ENCODE assay signal across 13 mouse cellular contexts in the genomic region with DNA sequence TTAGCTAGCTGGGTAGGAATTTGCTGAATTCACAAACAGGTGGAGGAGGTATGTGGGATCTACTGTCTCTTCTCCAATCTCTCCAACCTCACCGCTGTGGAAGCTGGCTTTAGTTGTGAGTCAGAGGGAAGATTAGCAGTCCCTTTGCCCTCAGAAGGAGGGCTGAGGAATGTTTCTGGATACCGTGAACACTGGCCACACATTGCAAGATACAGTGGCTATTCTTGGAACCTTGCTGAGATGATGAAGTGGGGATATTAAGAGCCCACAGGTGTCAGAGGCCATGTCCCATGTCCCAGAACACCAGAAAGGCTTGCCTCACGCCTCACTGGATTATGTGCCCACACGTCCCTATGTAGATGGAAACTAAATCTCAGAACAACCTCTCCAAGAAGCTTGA. TPM values are rescaled to one million over a fixed set of nuclear protein-coding genes. Genes with fewer than 3 reads are reported as not detected.
"Had no signal": no experiment of that assay in that cellular context is flagged by ENCODE, and none has a peak within 500 bp of the region (broad histone marks: within the 10 kb centered on the region; RNA-seq: fewer than 3 reads in every experiment).

No protein-coding gene starts in this region.

- DNase-seq: kidney, postnatal 14 days; left cerebral cortex, postnatal 4 days; lung, adult 18-20 months; thymus, adult 18-20 months; thymus, postnatal 14 days had no signal

- H3K36me3 ChIP-seq: limb, embryonic 13.5 days; midbrain, embryonic 13.5 days; neural tube, embryonic 12.5 days had no signal

- H3K4me3 ChIP-seq: limb, embryonic 13.5 days; midbrain, embryonic 13.5 days; neural tube, embryonic 12.5 days had no signal

- H3K4me1 ChIP-seq: limb, embryonic 13.5 days; midbrain, embryonic 13.5 days; neural tube, embryonic 12.5 days had no signal

- H3K27me3 ChIP-seq: neural tube, embryonic 12.5 days had no signal

- ATAC-seq: midbrain, embryonic 13.5 days had no signal

- H3K4me2 ChIP-seq: limb, embryonic 13.5 days; midbrain, embryonic 13.5 days; neural tube, embryonic 12.5 days had no signal

- H3K9ac ChIP-seq: limb, embryonic 13.5 days; liver, embryonic 14.5 days; midbrain, embryonic 13.5 days; neural tube, embryonic 12.5 days had no signal

- H3K27ac ChIP-seq: limb, embryonic 13.5 days; liver, embryonic 14.5 days; midbrain, embryonic 13.5 days; neural tube, embryonic 12.5 days had no signal

- H3K9me3 ChIP-seq: limb, embryonic 13.5 days; midbrain, embryonic 13.5 days; neural tube, embryonic 12.5 days had no signal

RNA-seq across cellular contexts. Expression of gene Casq2, which starts 17.0 kb away (rescaled TPM):
- total RNA-seq: megakaryocyte-erythroid progenitor cell, adult 5-6 weeks; neutrophil, adult 5-6 weeks had no signal
- polyA plus RNA-seq: liver, adult 2 months had no signal

RNA-seq across cellular contexts. Expression of gene Nhlh2, which starts 59.4 kb away (rescaled TPM):
- total RNA-seq: liver, adult 2 months; megakaryocyte-erythroid progenitor cell, adult 5-6 weeks; neutrophil, adult 5-6 weeks had no signal
- polyA plus RNA-seq: liver, adult 2 months; liver, embryonic 14.5 days; lung, embryonic 16.5 days had no signal
